Mouse (Mus musculus): ENCODE measurements around the gene Spdye4b. TPM values are rescaled to one million over a fixed set of nuclear protein-coding genes. Genes with fewer than 3 reads are reported as not detected.
"Not testable (repeated sequence)": the region's sequence is repeated elsewhere in the genome, so short reads cannot be mapped to it uniquely, and the experiment has no call there.

The Spdye4b gene
- total RNA-seq (2014; rRNA removed): 0.62 TPM in 1 of 2 replicates, not detected in the other
- polyA plus RNA-seq (2015; fragmentation: Nextera tagmentation; extraction: Ambion mirVana): not detected in 2 replicates

- Histone ChIP-seq H3K9ac (peak within 1 kb of the TSS; percentile 85), H3K27me3 (ENCODE audit: insufficient read depth, low read length) (no peaks in the 10 kb centered on the region), H3K4me3 (ENCODE audit: low read depth, low read length) (peak within 1 kb of the TSS; percentile 79), H3K36me3 (ENCODE audit: insufficient read depth) (peaks cover 29% of the 10 kb centered on the region), H3K4me1 (ENCODE audit: insufficient read depth) (peaks cover 4% of the 10 kb centered on the region; the same call in 1 of the 2 replicates), H3K27ac (ENCODE audit: low read depth, low read length) (peak within 1 kb of the TSS; percentile 93), H3K9me3 (ENCODE audit: low read length) (no peaks in the 10 kb centered on the region), H3K4me2 (ENCODE audit: low read depth) (peak within 1 kb of the TSS; percentile 81)
- ATAC-seq (peak; percentile 99), DNase-seq (peak; percentile 97)
- 2% methylated on average over 52 of the region's 58 CpGs for WGBS
- peak; percentile 32 for TF ChIP-seq CTCF (IDR thresholded peaks at IDR 0.05; ENCODE audit: low read depth)
These were observed at the start of gene Spdye4b, which contains the start of gene Rbak for GRCm38 (mm10) chr5:143180255-143181076. Spdye4b (plus strand) TSS chr5:143181017. Rbak (minus strand) TSS chr5:143180775.

DNA sequence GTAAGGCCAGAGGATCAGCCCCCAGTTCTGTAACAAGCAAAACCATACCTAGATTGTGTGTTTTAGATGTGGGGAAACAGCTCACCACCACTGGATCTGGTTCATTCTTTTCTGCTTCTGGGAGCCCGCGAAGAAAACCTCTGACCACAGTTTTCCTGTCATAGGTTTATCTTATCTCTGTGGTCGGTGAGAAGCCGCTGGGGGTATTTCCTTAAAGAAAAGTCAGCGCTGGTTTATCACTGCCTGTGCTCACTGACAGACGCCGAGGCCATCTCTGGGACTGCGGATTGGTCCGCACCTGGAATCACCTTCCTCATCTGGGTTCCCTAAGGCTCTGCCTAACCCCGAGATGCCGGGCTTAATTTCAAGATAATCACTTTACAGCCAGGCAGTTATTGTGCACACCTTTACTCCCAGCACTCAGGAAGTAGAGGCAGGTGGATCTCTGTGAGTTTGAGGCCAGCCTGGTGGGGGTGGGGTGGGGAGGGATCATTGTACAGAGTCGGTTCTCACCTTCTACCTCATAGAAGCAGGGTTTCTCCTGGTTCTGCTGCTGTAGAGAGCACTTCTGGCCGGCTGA is 47.8 kb upstream of the Spdye4b start:
- H3K9me3 ChIP-seq (ENCODE audit: low read length): 0 out of 2 replicates have a peak, but pooled peaks cover 3% of the 10 kb centered on the region
- no peaks in the 10 kb centered on the region for H3K27me3 ChIP-seq (ENCODE audit: insufficient read depth, low read length)
- H3K4me3 ChIP-seq (ENCODE audit: low read depth, low read length): no peak overlapping the region
- no peaks in the 10 kb centered on the region for H3K36me3 ChIP-seq (ENCODE audit: insufficient read depth)
- no peak overlapping the region for H3K27ac ChIP-seq (ENCODE audit: low read depth, low read length)
- no peak for TF ChIP-seq CTCF (IDR thresholded peaks at IDR 0.05; ENCODE audit: low read depth)
- no peak overlapping the region for H3K9ac ChIP-seq
- WGBS: 86% methylated on average over 13 of the region's 13 CpGs
- no peak overlapping the region for H3K4me2 ChIP-seq (ENCODE audit: low read depth)
- ATAC-seq (no peak), DNase-seq (no peak)
- H3K4me1 ChIP-seq (ENCODE audit: insufficient read depth): no peaks in the 10 kb centered on the region

DNA sequence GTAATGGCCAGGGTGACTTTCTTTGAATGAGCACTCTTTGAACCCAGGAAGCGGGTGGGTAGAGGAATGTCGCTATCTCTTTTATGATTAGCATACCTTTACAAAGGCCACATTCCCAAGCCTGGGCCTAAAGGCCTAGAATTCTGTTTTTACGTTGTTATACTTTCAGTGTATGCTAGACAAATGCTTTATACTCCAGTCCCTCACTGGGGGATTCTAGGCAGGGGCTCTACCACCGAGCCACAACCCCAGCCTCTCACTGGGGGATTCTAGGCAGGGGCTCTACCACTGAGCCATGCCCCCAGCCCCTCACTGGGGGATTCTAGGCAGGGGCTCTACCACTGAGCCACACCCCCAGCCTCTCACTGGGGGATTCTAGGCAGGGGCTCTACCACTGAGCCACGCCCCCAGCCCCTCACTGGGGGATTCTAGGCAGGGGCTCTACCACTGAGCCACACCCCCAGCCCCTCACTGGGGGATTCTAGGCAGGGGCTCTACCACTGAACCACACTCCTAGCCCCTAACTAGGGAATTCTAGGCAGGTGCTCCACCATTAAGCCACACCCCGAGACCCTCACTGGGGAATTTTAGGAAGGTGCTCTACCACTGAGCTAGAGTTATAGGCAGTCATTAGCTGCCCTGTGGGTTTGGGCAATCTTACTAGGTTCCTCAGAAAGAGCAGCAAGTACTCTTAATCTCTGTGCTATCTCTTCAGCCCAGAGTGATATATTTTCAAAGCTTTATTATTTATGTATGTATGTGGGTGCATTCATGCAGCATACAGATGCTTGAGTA is 46.4 kb upstream of the Spdye4b start:
- H3K27me3 ChIP-seq (ENCODE audit: insufficient read depth, low read length); DNase-seq; H3K4me3 ChIP-seq (ENCODE audit: low read depth, low read length); H3K27ac ChIP-seq (ENCODE audit: low read depth, low read length); ATAC-seq; H3K4me1 ChIP-seq (ENCODE audit: insufficient read depth); H3K9ac ChIP-seq; H3K36me3 ChIP-seq (ENCODE audit: insufficient read depth); H3K4me2 ChIP-seq (ENCODE audit: low read depth); H3K9me3 ChIP-seq (ENCODE audit: low read length): not testable (repeated sequence)
- WGBS: 84% methylated on average over 3 of the region's 6 CpGs

DNA sequence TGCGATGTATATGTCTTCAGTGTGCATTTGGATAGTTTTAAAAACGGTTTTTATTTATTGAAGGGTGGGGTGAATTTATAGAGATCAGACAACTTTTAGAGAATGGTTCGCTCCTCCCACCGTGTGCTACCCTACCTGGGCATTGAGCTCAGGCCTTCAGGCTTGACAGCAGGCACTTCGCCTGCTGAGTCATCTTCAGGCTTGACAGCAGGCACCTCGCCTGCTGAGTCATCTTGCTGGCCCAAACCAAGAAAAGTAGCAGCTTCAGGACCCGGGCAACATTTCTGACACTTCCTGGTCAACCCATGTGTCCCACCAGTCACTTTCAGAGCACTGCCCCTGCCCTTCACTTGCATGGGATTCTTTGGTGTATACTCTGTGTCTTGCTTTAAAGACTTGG is 45.8 kb upstream of the Spdye4b start:
- ATAC-seq: no peak
- no peak overlapping the region for H3K4me2 ChIP-seq (ENCODE audit: low read depth)
- WGBS: 94% methylated on average over 7 of the region's 7 CpGs

DNA sequence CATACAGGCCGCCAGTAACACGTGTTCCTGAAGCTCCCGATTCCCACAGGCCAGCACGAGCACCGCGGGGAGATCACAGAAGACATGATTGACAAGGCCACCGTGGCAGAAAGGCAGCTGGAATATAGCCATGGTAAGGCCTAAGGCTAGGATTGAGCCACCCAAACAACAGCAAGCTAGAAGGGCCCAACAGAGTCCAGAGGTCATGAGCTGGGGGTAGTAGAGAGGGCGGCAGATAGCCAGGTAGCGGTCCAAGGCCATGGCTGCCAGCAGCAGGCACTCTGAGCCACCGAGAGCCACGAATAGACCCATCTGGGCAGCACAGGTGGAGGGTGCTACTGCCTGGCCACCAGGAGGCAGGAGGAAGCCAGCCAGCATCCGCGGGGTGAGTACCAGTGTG is 43.2 kb upstream of the Spdye4b start:
- H3K4me1 ChIP-seq (ENCODE audit: insufficient read depth): no peaks in the 10 kb centered on the region
- H3K4me3 ChIP-seq (ENCODE audit: low read depth, low read length): no peak overlapping the region
- no peaks in the 10 kb centered on the region for H3K36me3 ChIP-seq (ENCODE audit: insufficient read depth)
- TF ChIP-seq CTCF (IDR thresholded peaks at IDR 0.05; ENCODE audit: low read depth): no peak
- H3K27ac ChIP-seq (ENCODE audit: low read depth, low read length): no peak overlapping the region
- H3K9me3 ChIP-seq (ENCODE audit: low read length): no peaks in the 10 kb centered on the region
- H3K27me3 ChIP-seq (ENCODE audit: insufficient read depth, low read length): no peaks in the 10 kb centered on the region
- H3K4me2 ChIP-seq (ENCODE audit: low read depth): no peak overlapping the region
- no peak overlapping the region for H3K9ac ChIP-seq
- ATAC-seq: no peak
- DNase-seq: no peak
- 85% methylated on average over 13 of the region's 13 CpGs for WGBS

More for the DNA sequence above, 45.8 kb upstream of the Spdye4b start:
- Histone ChIP-seq H3K9ac (no peak overlapping the region), H3K27me3 (ENCODE audit: insufficient read depth, low read length) (no peaks in the 10 kb centered on the region), H3K27ac (ENCODE audit: low read depth, low read length) (no peak overlapping the region), H3K4me3 (ENCODE audit: low read depth, low read length) (no peak overlapping the region), H3K36me3 (ENCODE audit: insufficient read depth) (no peaks in the 10 kb centered on the region), H3K4me1 (ENCODE audit: insufficient read depth) (no peaks in the 10 kb centered on the region), H3K9me3 (ENCODE audit: low read length) (no peaks in the 10 kb centered on the region)
- no peak for TF ChIP-seq CTCF (IDR thresholded peaks at IDR 0.05; ENCODE audit: low read depth)
- no peak for DNase-seq

GRCm38 (mm10) chr5:143147481-143147880 is 33.3 kb upstream of the Spdye4b start, which contains the start of gene Olfr718-ps1:
Olfr718-ps1 (minus strand) TSS chr5:143147581.
- no peak within 1 kb of the TSS for H3K27ac ChIP-seq (ENCODE audit: low read depth, low read length)
- H3K36me3 ChIP-seq (ENCODE audit: insufficient read depth): no peaks in the 10 kb centered on the region
- H3K9ac ChIP-seq: no peak within 1 kb of the TSS
- no peaks in the 10 kb centered on the region for H3K9me3 ChIP-seq (ENCODE audit: low read length)
- no peak within 1 kb of the TSS for H3K4me2 ChIP-seq (ENCODE audit: low read depth)
- 68% methylated on average over 3 of the region's 3 CpGs for WGBS
- TF ChIP-seq CTCF (IDR thresholded peaks at IDR 0.05; ENCODE audit: low read depth): no peak
- no peak for ATAC-seq
- no peak within 1 kb of the TSS for H3K4me3 ChIP-seq (ENCODE audit: low read depth, low read length)
- no peaks in the 10 kb centered on the region for H3K4me1 ChIP-seq (ENCODE audit: insufficient read depth)
- DNase-seq: no peak
- H3K27me3 ChIP-seq (ENCODE audit: insufficient read depth, low read length): no peaks in the 10 kb centered on the region

Data from forebrain, postnatal 0 days (tissue).